Mouse (Mus musculus): Measurements from ENCODE around the gene Setd5. TPM values are rescaled to one million over a fixed set of nuclear protein-coding genes. Genes with fewer than 3 reads are reported as not detected.

Gene Setd5
- polyA plus RNA-seq (2012; rRNA removed; ENCODE audit: low replicate concordance): 28.5 and 36.3 TPM in 2 replicates

DNA sequence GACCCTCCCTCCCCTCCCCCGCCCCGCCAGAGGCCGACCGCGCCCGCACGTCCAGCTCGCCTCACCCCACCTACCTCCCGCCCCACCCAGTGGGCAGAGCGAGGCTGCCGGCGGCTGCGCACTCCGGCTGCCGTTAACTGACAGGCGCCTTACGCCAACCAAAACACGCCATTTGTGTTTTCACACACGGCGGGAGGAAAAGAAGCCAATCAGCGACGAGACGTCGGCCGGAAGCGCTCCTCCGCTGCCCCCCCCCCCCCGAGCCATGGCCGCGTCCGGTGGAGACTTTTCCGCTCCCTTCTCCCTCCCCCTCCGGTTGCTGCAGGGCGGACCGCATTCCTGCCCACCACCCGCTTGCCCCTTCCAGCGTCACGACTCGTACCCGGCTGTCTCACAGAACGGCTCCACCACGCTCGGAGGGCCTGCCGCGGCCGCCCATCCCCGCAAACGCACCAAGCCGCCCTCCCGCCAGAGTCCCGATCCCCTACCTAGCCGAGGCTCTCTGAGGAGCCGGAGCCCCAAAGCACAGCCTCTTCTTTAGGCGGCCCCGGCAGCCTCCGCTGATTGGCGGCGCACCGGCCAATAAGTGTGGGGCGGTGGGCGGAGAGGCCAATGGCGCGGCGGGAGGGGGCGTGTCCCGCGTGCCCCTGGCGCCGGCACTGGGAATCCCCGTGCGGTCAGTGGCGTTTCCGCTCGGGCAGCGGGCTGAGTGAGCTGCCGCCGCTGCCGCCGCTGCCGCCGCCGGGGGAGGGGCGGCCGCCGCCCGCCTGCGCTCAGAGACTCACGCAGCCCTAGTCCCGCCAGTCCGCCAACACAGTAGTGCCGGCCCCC is at the start of gene Setd5:
Setd5 (plus strand) TSS at position 680 of the 831 bp plus-strand sequence.

GRCm38 (mm10) chr6:113046041-113046975 is 30.9 kb upstream of the Setd5 start, which contains the start of gene Thumpd3:
TSS of gene Thumpd3 (plus strand) at chr6:113046225.

DNA sequence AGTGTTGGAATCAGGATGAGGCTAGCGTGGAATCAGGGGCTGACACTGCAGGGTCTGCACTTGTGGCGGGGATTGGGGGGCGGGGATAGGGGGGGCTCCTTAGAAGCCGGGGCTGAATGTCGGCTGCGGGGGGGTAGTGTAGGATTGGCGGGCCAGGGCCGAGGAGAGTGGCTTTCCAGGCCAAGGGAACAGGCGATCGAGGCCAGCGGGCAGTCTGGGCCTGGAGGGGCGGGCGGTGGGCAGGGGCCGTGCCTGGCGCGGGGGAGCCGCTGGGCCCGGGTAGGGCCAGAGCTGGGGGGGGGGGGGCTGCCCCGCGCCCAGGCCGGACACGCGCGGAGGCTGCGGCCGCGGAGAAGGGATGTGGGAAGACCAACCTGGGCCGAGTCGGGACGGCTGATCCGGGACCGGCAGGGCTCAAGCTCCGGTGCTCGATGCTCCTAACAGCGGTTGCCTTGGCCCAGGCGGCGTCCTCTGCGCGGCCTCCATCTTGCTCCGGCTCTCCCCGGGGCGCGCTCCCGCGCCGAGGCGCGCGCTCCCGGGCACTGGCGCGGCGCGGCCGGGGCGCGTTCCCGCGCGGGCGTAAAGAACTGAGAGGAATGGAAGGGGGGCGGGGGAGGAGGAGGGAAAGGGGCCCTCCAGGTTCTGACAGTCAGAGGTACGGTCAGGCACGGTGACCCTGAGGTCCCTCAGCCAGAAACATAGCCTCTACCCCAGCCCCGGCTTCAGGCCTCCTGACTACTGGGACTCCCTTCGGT is 117.9 kb downstream of the Setd5 start, which contains the start of gene Lhfpl4:
Lhfpl4 (minus strand) TSS at position 544 of the 755 bp plus-strand sequence.

Other genes starting within 250 kb of the Setd5 start
- gene Srgap3, start 130.1 kb upstream of the Setd5 start, polyA plus RNA-seq (2012; rRNA removed; ENCODE audit: low replicate concordance): 3.3 and 3.5 TPM in 2 replicates
- gene Thumpd3, start 31.1 kb upstream of the Setd5 start, polyA plus RNA-seq (2012; rRNA removed; ENCODE audit: low replicate concordance): 3.7 and 9.3 TPM in 2 replicates
- 0.50 and 0.57 TPM in 2 replicates for gene Lhfpl4, start 118.0 kb downstream of the Setd5 start, polyA plus RNA-seq (2012; rRNA removed; ENCODE audit: low replicate concordance)
- gene Mtmr14, start 160.5 kb downstream of the Setd5 start, polyA plus RNA-seq (2012; rRNA removed; ENCODE audit: low replicate concordance): 42.5 and 61.5 TPM in 2 replicates
- gene Cpne9, start 204.9 kb downstream of the Setd5 start, polyA plus RNA-seq (2012; rRNA removed; ENCODE audit: low replicate concordance): 0.19 and 0.29 TPM in 2 replicates
- gene Brpf1, start 229.8 kb downstream of the Setd5 start, polyA plus RNA-seq (2012; rRNA removed; ENCODE audit: low replicate concordance): 21.5 and 25.7 TPM in 2 replicates
- gene Ogg1, start 249.6 kb downstream of the Setd5 start, polyA plus RNA-seq (2012; rRNA removed; ENCODE audit: low replicate concordance): 20.4 and 23.9 TPM in 2 replicates